Mouse (Mus musculus): ENCODE data around the gene Hist2h3b. TPM values are rescaled to one million over a fixed set of nuclear protein-coding genes. Genes with fewer than 3 reads are reported as not detected.
"Not testable (repeated sequence)": the region's sequence is repeated elsewhere in the genome, so short reads cannot be mapped to it uniquely, and the experiment has no call there.

The Hist2h3b gene
- 3.3 and 9.5 TPM in 2 replicates for polyA plus RNA-seq (2012; rRNA removed)

DNA sequence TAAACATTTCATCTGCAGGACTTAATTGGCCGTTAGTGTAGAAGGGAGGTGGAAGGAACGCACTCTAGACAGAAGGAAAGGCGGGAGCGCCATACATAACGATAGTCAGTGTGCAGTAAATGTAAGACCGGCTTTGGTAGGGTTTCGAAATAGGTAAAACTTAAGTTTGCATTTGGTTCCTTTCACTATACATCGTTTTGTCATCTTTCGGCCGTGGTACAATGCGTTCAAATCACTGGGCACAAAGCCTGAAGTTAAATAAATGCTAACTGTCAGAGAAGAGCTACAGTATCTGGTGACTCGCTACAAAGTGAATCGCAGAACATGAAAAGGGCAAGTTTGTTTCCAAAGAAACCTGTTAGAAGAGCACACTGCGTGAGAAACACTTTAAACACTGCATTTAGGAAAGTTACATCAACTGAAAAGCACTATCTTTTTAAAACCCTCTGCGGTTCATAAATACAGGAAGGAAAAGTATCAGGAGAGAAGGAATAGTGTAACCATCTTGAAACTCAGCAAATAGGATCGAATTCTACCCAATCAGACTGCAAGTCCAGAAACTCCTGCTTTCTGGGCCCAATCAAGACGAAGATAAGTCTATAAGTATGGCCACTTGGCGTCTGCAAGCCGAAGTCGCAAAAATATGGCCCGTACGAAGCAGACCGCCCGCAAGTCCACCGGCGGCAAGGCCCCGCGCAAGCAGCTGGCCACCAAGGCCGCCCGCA, at the start of gene Hist2h3b:
Hist2h3b (plus strand) TSS at position 604 of the 725 bp plus-strand sequence.
- Histone ChIP-seq H3K27ac (ENCODE audit: insufficient read depth, low read length) (peak within 1 kb of the TSS; percentile 95), H3K4me1 (ENCODE audit: control insufficient read depth, insufficient read depth, low read length) (peaks cover 3% of the 10 kb centered on the region; the same call in 1 of the 2 replicates), H3K4me3 (ENCODE audit: insufficient read depth, low read length) (peak within 1 kb of the TSS; percentile 72)
- TF ChIP-seq POLR2A (IDR thresholded peaks at IDR 0.05; ENCODE audit: extremely low read depth, insufficient read depth, low read length), result peak; percentile 97
- TF ChIP-seq CTCF (IDR thresholded peaks at IDR 0.05; ENCODE audit: extremely low read depth, insufficient read depth, low read length), result no peak

DNA sequence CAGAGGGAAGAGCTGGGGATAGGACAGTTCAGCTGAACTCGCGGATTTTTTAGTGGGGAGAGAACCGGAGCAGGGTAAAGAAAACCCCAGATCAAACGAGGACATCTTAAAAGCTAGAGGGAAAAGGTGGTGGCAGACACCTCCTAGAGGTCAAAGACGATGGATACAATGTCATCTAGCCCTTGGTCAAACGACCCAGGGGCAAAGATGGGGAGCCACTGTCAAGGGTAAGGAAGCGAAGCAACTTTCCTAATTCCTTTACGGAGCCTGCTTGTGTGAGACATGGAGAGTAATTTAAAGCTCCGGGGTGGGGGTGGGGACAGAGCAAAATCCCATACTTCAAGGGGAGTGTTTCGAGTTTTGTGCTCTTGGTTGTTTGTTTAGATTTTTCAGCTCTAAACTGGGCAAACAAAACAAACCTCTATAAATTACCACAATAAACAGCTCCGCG, 49.2 kb upstream of the Hist2h3b start:
- TF ChIP-seq POLR2A (IDR thresholded peaks at IDR 0.05; ENCODE audit: extremely low read depth, insufficient read depth, low read length) (no peak), CTCF (IDR thresholded peaks at IDR 0.05; ENCODE audit: extremely low read depth, insufficient read depth, low read length) (no peak)
- H3K4me1 ChIP-seq (ENCODE audit: control insufficient read depth, insufficient read depth, low read length), result peaks cover 3% of the 10 kb centered on the region; the same call in 1 of the 2 replicates
- H3K4me3 ChIP-seq (ENCODE audit: insufficient read depth, low read length), result peak overlapping the region; percentile 69
- peak overlapping the region; percentile 51 for H3K27ac ChIP-seq (ENCODE audit: insufficient read depth, low read length)

DNA sequence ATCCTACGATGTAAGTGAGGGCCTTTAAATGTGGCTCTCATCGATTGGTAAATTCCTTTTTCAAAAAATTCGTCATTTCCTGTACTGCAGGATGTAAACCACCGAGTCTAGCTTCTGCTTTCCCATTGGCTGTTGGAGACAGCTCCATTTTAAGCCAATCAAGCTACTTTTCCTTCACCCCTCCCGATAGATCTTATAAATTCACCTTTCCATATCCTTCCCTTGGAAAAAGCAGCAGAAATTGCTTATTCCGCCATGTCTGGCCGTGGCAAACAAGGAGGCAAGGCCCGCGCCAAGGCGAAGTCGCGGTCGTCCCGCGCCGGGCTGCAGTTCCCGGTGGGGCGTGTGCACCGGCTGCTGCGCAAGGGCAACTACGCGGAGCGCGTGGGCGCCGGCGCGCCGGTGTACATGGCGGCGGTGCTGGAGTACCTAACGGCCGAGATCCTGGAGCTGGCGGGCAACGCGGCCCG, 48.8 kb upstream of the Hist2h3b start, which contains the start of the genes Bola1 and Hist2h2ab:
Bola1 (minus strand) TSS at position 49 of the 470 bp plus-strand sequence.
Hist2h2ab (plus strand) TSS at position 205 of the 470 bp plus-strand sequence.
- H3K27ac ChIP-seq (ENCODE audit: insufficient read depth, low read length), result peak within 1 kb of the TSS; percentile 94
- peaks cover 3% of the 10 kb centered on the region; the same call in 1 of the 2 replicates for H3K4me1 ChIP-seq (ENCODE audit: control insufficient read depth, insufficient read depth, low read length)
- H3K4me3 ChIP-seq (ENCODE audit: insufficient read depth, low read length), result peak within 1 kb of the TSS; percentile 69
- TF ChIP-seq POLR2A (IDR thresholded peaks at IDR 0.05; ENCODE audit: extremely low read depth, insufficient read depth, low read length), result peak; percentile 78
- TF ChIP-seq CTCF (IDR thresholded peaks at IDR 0.05; ENCODE audit: extremely low read depth, insufficient read depth, low read length), result no peak

DNA sequence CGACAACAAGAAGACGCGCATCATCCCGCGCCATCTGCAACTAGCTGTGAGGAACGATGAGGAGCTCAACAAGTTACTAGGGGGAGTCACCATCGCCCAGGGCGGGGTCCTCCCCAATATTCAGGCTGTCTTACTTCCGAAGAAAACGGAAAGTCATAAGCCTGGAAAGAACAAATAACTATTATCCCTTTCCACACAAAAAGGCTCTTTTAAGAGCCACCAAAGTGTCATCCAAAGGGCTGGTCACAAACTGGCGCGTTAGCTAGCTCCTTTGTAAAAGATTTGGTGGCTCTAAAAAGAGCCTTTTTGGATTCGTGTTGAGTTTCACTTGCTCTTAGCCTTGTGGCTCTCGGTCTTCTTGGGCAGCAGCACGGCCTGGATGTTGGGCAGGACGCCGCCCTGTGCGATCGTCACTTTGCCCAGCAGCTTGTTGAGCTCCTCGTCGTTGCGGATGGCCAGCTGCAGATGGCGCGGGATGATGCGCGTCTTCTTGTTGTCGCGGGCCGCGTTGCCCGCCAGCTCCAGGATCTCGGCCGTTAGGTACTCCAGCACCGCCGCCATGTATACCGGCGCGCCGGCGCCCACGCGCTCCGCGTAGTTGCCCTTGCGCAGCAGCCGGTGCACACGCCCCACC, 48.2 kb upstream of the Hist2h3b start:
- Histone ChIP-seq H3K4me3 (ENCODE audit: insufficient read depth, low read length) (peak overlapping the region; percentile 69), H3K27ac (ENCODE audit: insufficient read depth, low read length) (peak overlapping the region; percentile 94)
- H3K4me1 ChIP-seq (ENCODE audit: control insufficient read depth, insufficient read depth, low read length), result not testable (repeated sequence)

DNA sequence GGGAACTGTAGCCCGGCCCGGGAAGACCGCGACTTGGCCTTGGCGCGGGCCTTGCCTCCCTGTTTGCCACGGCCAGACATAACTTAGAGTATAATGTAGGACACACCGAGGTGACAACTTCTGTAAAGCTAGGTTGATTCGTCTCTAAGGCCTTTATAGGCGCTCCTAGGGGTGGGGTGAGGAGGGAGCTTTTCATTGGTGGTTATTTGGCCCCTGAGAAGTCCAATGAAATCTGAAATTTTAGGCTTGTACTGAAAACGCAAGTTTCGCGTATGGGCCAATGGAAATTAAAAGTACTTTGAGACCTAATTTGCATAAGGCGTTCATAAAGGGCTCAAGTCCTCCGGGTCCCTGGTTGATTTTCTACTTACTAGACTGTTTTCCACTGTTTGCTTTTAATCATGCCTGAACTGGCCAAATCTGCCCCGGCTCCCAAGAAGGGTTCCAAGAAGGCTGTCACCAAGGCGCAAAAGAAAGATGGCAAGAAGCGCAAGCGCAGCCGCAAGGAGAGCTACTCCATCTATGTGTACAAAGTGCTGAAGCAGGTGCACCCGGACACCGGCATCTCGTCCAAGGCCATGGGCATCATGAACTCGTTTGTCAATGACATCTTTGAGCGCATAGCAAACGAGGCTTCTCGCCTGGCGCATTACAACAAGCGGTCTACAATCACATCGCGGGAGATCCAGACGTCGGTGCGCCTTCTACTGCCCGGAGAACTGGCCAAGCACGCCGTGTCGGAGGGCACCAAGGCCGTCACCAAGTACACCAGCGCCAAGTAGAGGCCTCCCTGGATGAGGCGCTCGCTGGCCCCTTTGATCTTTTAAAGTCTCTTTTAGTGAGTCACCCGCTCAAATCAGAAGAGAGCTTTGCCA, 47.5 kb upstream of the Hist2h3b start, which contains the start of the genes Hist2h2ac and Hist2h2be:
Hist2h2ac (minus strand) TSS at position 116 of the 875 bp plus-strand sequence.
Hist2h2be (plus strand) TSS at position 355 of the 875 bp plus-strand sequence.
- TF ChIP-seq CTCF (IDR thresholded peaks at IDR 0.05; ENCODE audit: extremely low read depth, insufficient read depth, low read length) (no peak), POLR2A (IDR thresholded peaks at IDR 0.05; ENCODE audit: extremely low read depth, insufficient read depth, low read length) (peak; percentile 92)
- H3K4me1 ChIP-seq (ENCODE audit: control insufficient read depth, insufficient read depth, low read length), result peaks cover 3% of the 10 kb centered on the region; the same call in 1 of the 2 replicates
- peak within 1 kb of the TSS; percentile 69 for H3K4me3 ChIP-seq (ENCODE audit: insufficient read depth, low read length)
- peak within 1 kb of the TSS; percentile 94 for H3K27ac ChIP-seq (ENCODE audit: insufficient read depth, low read length)

DNA sequence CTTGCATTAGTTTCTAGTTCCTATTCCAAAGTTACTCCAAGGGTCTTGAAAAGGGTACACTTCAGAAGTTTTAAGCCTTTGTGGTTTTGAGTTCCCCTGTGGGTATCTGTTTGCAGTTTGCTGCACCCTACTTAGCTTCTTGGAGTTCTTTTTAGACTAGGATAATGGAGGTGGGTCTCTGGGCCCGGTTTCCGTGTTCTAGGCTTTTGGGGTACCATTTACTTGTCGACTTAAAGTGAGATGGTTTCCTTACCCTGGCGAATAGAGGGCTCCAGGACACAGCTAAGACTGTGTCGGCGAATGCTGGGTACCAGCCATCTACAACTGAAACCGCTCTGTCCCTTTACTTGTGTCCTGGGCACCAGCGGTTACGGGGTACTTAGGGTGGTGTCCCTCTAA, 46.8 kb upstream of the Hist2h3b start:
- peaks cover 3% of the 10 kb centered on the region; the same call in 1 of the 2 replicates for H3K4me1 ChIP-seq (ENCODE audit: control insufficient read depth, insufficient read depth, low read length)
- H3K27ac ChIP-seq (ENCODE audit: insufficient read depth, low read length), result peak overlapping the region; percentile 85
- TF ChIP-seq POLR2A (IDR thresholded peaks at IDR 0.05; ENCODE audit: extremely low read depth, insufficient read depth, low read length) (no peak), CTCF (IDR thresholded peaks at IDR 0.05; ENCODE audit: extremely low read depth, insufficient read depth, low read length) (no peak)
- peak overlapping the region; percentile 69 for H3K4me3 ChIP-seq (ENCODE audit: insufficient read depth, low read length)

DNA sequence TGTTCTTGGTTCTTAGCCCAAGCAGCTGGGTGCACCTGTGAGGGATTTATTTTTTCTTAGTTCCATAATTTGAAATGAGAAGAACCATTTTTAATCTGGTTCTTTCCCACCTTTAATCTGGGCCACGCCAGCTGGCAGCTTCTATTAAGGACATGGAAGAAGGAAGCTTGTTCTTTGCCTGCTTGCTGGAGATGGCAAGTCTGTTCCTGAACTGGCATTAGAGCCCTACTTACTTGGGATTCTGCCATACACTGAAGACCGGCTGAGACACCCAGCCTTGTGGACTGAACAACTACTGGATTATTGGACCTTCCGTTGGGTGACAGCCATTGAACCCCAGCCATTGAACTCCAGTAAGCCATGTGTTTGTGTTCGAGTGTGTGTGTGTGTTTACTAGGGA, 45.7 kb upstream of the Hist2h3b start:
- no peak for TF ChIP-seq CTCF (IDR thresholded peaks at IDR 0.05; ENCODE audit: extremely low read depth, insufficient read depth, low read length)
- no peak for TF ChIP-seq POLR2A (IDR thresholded peaks at IDR 0.05; ENCODE audit: extremely low read depth, insufficient read depth, low read length)

DNA sequence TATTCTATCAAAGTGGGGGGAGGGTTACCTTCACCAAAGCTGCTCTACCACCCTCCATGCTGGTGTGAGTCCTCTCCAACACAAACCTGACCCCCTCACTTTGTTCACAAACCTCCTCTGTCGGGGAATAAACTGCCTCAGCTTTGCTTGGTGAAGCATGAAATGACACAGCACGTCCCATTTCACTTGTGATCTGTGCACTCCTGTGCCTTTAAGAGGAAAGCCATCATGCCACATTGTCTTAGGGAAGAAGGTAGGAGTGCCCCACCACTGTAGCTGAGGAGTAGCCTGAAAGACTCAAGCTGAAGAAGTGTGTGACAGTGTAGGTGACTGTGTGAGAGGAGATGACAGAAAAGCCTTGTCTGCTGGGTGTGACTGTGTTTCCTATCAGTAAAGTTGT, 43.0 kb upstream of the Hist2h3b start:
- TF ChIP-seq POLR2A (IDR thresholded peaks at IDR 0.05; ENCODE audit: extremely low read depth, insufficient read depth, low read length), result no peak
- TF ChIP-seq CTCF (IDR thresholded peaks at IDR 0.05; ENCODE audit: extremely low read depth, insufficient read depth, low read length), result no peak
- Histone ChIP-seq H3K4me3 (ENCODE audit: insufficient read depth, low read length) (no peak overlapping the region), H3K4me1 (ENCODE audit: control insufficient read depth, insufficient read depth, low read length) (peaks cover 3% of the 10 kb centered on the region; the same call in 1 of the 2 replicates), H3K27ac (ENCODE audit: insufficient read depth, low read length) (no peak overlapping the region)

More for the DNA sequence above, 45.7 kb upstream of the Hist2h3b start:
- Histone ChIP-seq H3K4me3 (ENCODE audit: insufficient read depth, low read length) (no peak overlapping the region), H3K4me1 (ENCODE audit: control insufficient read depth, insufficient read depth, low read length) (peaks cover 3% of the 10 kb centered on the region; the same call in 1 of the 2 replicates), H3K27ac (ENCODE audit: insufficient read depth, low read length) (no peak overlapping the region)

All from cortical plate, adult 2 months (tissue).